Comparison of ENCODE assay signal across 22 mouse cellular contexts in the genomic region with DNA sequence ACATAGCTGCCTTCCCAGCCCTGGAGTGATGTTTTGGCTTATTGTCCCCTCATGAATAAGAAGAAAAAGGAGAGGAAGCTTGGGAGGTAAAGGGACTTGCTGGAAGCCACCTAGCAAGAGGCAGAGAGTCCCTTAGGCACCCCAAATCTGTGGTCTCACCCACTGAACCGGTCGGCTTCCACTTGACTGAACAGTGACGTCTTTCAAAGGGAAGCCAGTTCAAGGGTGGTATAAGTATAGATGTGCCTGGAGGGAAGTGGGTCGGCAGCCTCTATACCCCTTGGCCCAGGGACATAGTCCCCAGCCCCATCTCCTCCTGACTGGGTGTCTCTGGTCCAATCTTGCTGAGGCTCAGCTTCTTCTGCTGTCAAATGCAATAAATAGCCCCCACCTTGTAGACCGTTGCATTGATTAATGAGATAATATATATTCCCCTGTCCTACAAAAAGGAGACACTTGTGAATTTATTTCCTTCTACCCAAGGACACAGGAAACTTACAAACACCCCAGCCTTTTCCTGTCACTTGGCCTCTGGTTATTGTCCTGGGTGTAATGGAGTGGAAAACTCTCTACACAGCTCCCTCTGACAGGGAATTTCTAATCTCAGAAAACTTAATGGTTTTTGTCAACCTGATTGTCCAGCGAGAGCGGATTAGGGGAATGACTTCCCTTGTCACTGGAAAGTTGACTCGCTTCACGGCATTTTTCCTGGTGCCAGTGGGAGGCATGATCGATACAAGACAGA. TPM values are rescaled to one million over a fixed set of nuclear protein-coding genes. Genes with fewer than 3 reads are reported as not detected.
DNase-seq lines count a peak whose midpoint lies in the region; ATAC-seq lines count a peak whose summit lies in the region.
"Had no signal": no experiment of that assay in that cellular context is flagged by ENCODE, and none has a peak within 500 bp of the region (broad histone marks: within the 10 kb centered on the region; RNA-seq: fewer than 3 reads in every experiment).

No protein-coding gene starts in this region.

- WGBS in liver, embryonic 13.5 days (ENCODE audit: insufficient replicate concordance), result 72% methylated on average over 10 of the region's 10 CpGs
- WGBS in kidney, embryonic 14.5 days, result 32% methylated on average over 10 of the region's 10 CpGs
- 40% methylated on average over 10 of the region's 10 CpGs for WGBS in forebrain, embryonic 12.5 days

- H3K4me3 ChIP-seq in liver, embryonic 13.5 days (replicated peaks), result no peak overlapping the region
- H3K4me3 ChIP-seq in kidney, embryonic 14.5 days (ENCODE audit: low read length), result no peak overlapping the region
- H3K4me3 ChIP-seq in forebrain, embryonic 12.5 days (replicated peaks), result no peak overlapping the region
- H3K4me3 ChIP-seq: embryonic facial prominence, embryonic 15.5 days; hindbrain, embryonic 13.5 days; limb, embryonic 13.5 days; midbrain, embryonic 10.5 days had no signal

- 0 out of 2 replicates have a peak overlapping the region, but pooled peaks have one; percentile 11 for H3K27ac ChIP-seq in liver, embryonic 13.5 days
- no peak overlapping the region for H3K27ac ChIP-seq in kidney, embryonic 14.5 days (ENCODE audit: low read depth, low read length)
- H3K27ac ChIP-seq in forebrain, embryonic 12.5 days, result no peak overlapping the region
- H3K27ac ChIP-seq: embryonic facial prominence, embryonic 15.5 days; hindbrain, embryonic 13.5 days; limb, embryonic 13.5 days; midbrain, embryonic 10.5 days had no signal

- no peak overlapping the region for H3K9ac ChIP-seq in liver, embryonic 13.5 days
- H3K9ac ChIP-seq in kidney, embryonic 14.5 days (ENCODE audit: low read depth, low read length), result no peak overlapping the region
- no peak overlapping the region for H3K9ac ChIP-seq in forebrain, embryonic 12.5 days
- H3K9ac ChIP-seq: embryonic facial prominence, embryonic 15.5 days; forebrain, postnatal 0 days; hindbrain, embryonic 13.5 days; limb, embryonic 13.5 days; lung, embryonic 14.5 days had no signal

- DNase-seq in liver, embryonic 13.5 days, result no peak
- DNase-seq in liver, result no peak
- DNase-seq in MN1 (ENCODE audit: low spot score), result peak; percentile 24
- no peak for DNase-seq in lung, adult 18-20 months
- DNase-seq: adrenal gland, postnatal 10 days; cerebellum, postnatal 14 days; embryo, embryonic 11 days; forebrain, postnatal 0 days; gastrocnemius, postnatal 36 days; heart, postnatal 14 days; lung, embryonic 14.5 days; lung, postnatal 4 days; thymus, adult 2 months had no signal

- no peaks in the 10 kb centered on the region for H3K36me3 ChIP-seq in liver, embryonic 13.5 days
- no peaks in the 10 kb centered on the region for H3K36me3 ChIP-seq in kidney, embryonic 14.5 days (ENCODE audit: control insufficient read depth, insufficient read depth, low read length)
- H3K36me3 ChIP-seq in forebrain, embryonic 12.5 days (replicated peaks), result no peaks in the 10 kb centered on the region
- H3K36me3 ChIP-seq: embryonic facial prominence, embryonic 15.5 days; hindbrain, embryonic 13.5 days; limb, embryonic 13.5 days; midbrain, embryonic 10.5 days had no signal

- no peak for ATAC-seq in liver, embryonic 13.5 days (ENCODE audit: low read depth)
- ATAC-seq in kidney, embryonic 14.5 days (ENCODE audit: low FRiP score, low TSS enrichment), result 0 out of 2 replicates have a peak, but pooled peaks have one; percentile 13
- ATAC-seq in neutrophil, adult 5-6 weeks (ENCODE audit: extremely low read depth, insufficient number of reproducible peaks, low FRiP score, poor library complexity, severe bottlenecking), result peak; percentile 57; the same call in 1 of the 2 replicates
- ATAC-seq in forebrain, embryonic 12.5 days (ENCODE audit: low FRiP score), result no peak
- ATAC-seq: activated CD4-positive, CD25-positive, alpha-beta regulatory T cell, adult 4 months; forebrain, postnatal 0 days; inflammation-experienced regulatory T-cells, adult 6 months had no signal

- peaks cover 42% of the 10 kb centered on the region for H3K4me1 ChIP-seq in liver, embryonic 13.5 days (replicated peaks)
- H3K4me1 ChIP-seq in kidney, embryonic 14.5 days (ENCODE audit: control insufficient read depth, insufficient read depth, low read length), result peaks cover 6% of the 10 kb centered on the region; the same call in 1 of the 2 replicates
- H3K4me1 ChIP-seq in forebrain, embryonic 12.5 days, result peaks cover 7% of the 10 kb centered on the region
- H3K4me1 ChIP-seq: embryonic facial prominence, embryonic 15.5 days had no signal

- H3K27me3 ChIP-seq in liver, embryonic 13.5 days, result no peaks in the 10 kb centered on the region
- H3K27me3 ChIP-seq in kidney, embryonic 14.5 days (ENCODE audit: control insufficient read depth, insufficient read depth, low read length), result peaks cover 2% of the 10 kb centered on the region; the same call in 1 of the 2 replicates
- peaks cover 10% of the 10 kb centered on the region; the same call in 1 of the 2 replicates for H3K27me3 ChIP-seq in forebrain, embryonic 12.5 days
- H3K27me3 ChIP-seq: embryonic facial prominence, embryonic 15.5 days; hindbrain, embryonic 13.5 days had no signal

- no peaks in the 10 kb centered on the region for H3K9me3 ChIP-seq in liver, embryonic 13.5 days (replicated peaks)
- H3K9me3 ChIP-seq in kidney, embryonic 14.5 days (ENCODE audit: control insufficient read depth, low read length), result no peaks in the 10 kb centered on the region
- no peaks in the 10 kb centered on the region for H3K9me3 ChIP-seq in forebrain, embryonic 12.5 days
- H3K9me3 ChIP-seq: embryonic facial prominence, embryonic 15.5 days; hindbrain, embryonic 13.5 days; limb, embryonic 13.5 days; midbrain, embryonic 10.5 days had no signal

- no peak overlapping the region for H3K4me2 ChIP-seq in liver, embryonic 13.5 days
- H3K4me2 ChIP-seq in kidney, embryonic 14.5 days (replicated peaks; ENCODE audit: low read depth, low read length), result 0 out of 2 replicates have a peak overlapping the region, but pooled peaks have one; percentile 5
- H3K4me2 ChIP-seq in forebrain, embryonic 12.5 days, result no peak overlapping the region
- H3K4me2 ChIP-seq: embryonic facial prominence, embryonic 15.5 days; hindbrain, embryonic 13.5 days; limb, embryonic 13.5 days; lung, embryonic 14.5 days had no signal

RNA-seq across cellular contexts. Expression of a gene that starts 21.9 kb away (rescaled TPM):
- polyA plus RNA-seq in liver, embryonic 13.5 days (2015; fragmentation: Nextera tagmentation; extraction: Ambion mirVana), result 156 and 167 TPM in 2 replicates
- polyA plus RNA-seq in kidney, embryonic 14.5 days (2014; fragmentation: Nextera tagmentation; extraction: Ambion mirVana), result 33.3 and 36.7 TPM in 2 replicates
- 134 and 151 TPM in 2 replicates for total RNA-seq in neutrophil, adult 5-6 weeks (2017)
- 29.1 and 39.5 TPM in 2 replicates for polyA plus RNA-seq in forebrain, embryonic 12.5 days (2016; fragmentation: Nextera tagmentation; extraction: Ambion mirVana)

Comparison
In these comparisons a context has a peak if more than half of its experiments do, and no peak if none do; other contexts are left out.
1. ATAC-seq: peak in kidney, embryonic 14.5 days (single experiment) and neutrophil, adult 5-6 weeks (single experiment); none in liver, embryonic 13.5 days (single experiment) and forebrain, embryonic 12.5 days (single experiment).